Mouse (Mus musculus) myocyte (in vitro differentiated cells): Measurements from ENCODE around the gene Tnfrsf8. TPM values are rescaled to one million over a fixed set of nuclear protein-coding genes. Genes with fewer than 3 reads are reported as not detected.

Experiments used
- H3K27me3 ChIP-seq: one replicate; pipeline ENCODE4 v1.6.1; 2011; ENCODE audit not compliant: control insufficient read depth, insufficient read depth, insufficient read length
- H3K36me3 ChIP-seq: one replicate; pipeline ENCODE4 v1.6.1; 2011; ENCODE audit not compliant: control insufficient read depth, insufficient read depth
- H3K4me2 ChIP-seq: one replicate; pipeline ENCODE4 v1.6.1; 2011; ENCODE audit warnings: low read depth, control low read depth
- H3K4me3 ChIP-seq: one replicate; pipeline ENCODE4 v1.5.1; 2011; ENCODE audit warnings: mild to moderate bottlenecking, control low read depth, moderate library complexity
- H3K79me2 ChIP-seq: one replicate; pipeline ENCODE4 v1.6.1; 2011; ENCODE audit not compliant: control insufficient read depth, insufficient read depth
- H3ac ChIP-seq: one replicate; pipeline ENCODE4 v1.6.1; 2011; ENCODE audit not compliant: control insufficient read depth, insufficient read length
- CEBPB ChIP-seq: IDR thresholded peaks from 2 replicates; pipeline ENCODE4 v1.6.1; 2011; ENCODE audit warnings: mild to moderate bottlenecking, moderate library complexity; ENCODE audit not compliant: poor library complexity, insufficient read depth, severe bottlenecking
- E2F4 ChIP-seq: IDR thresholded peaks from one replicate; pipeline ENCODE4 v1.6.1; 2011; ENCODE audit warnings: mild to moderate bottlenecking, control low read depth, moderate library complexity; ENCODE audit not compliant: insufficient read depth
- MAX ChIP-seq: IDR thresholded peaks from one replicate; pipeline ENCODE4 v1.6.1; 2011; ENCODE audit warnings: low read depth, mild to moderate bottlenecking, control low read depth
- MYOD1 ChIP-seq, 3 experiments: IDR thresholded peaks; one replicate each; pipeline ENCODE4 v1.6.1; 2011; ENCODE audit warnings: control low read depth in 2 of 3, low read depth in 2 of 3, mild to moderate bottlenecking in 2 of 3, moderate library complexity in 1 of 3; ENCODE audit not compliant: insufficient read length in 2 of 3, control insufficient read depth in 1 of 3
- MYOG ChIP-seq, 3 experiments: IDR thresholded peaks; one replicate each; pipeline ENCODE4 v1.6.1; 2011; ENCODE audit warnings: control low read depth in 2 of 3, low read depth in 2 of 3, mild to moderate bottlenecking in 2 of 3; ENCODE audit not compliant: insufficient read length in 2 of 3, control insufficient read depth in 1 of 3, insufficient read depth in 1 of 3
- POLR2A ChIP-seq: IDR thresholded peaks from one replicate; pipeline ENCODE4 v1.6.1; 2011; ENCODE audit warnings: low read depth, mild to moderate bottlenecking, control low read depth, moderate library complexity; ENCODE audit not compliant: insufficient read length
- POLR2AphosphoS2 ChIP-seq: IDR thresholded peaks from one replicate; pipeline ENCODE4 v1.6.1; 2011; ENCODE audit warnings: low read depth, control low read depth; ENCODE audit not compliant: insufficient read length
- REST ChIP-seq: IDR thresholded peaks from one replicate; pipeline ENCODE4 v1.6.1; 2011; ENCODE audit warnings: mild to moderate bottlenecking, control low read depth, moderate library complexity; ENCODE audit not compliant: insufficient read depth, insufficient read length
- SRF ChIP-seq: IDR thresholded peaks from one replicate; pipeline ENCODE4 v1.6.1; 2011; ENCODE audit warnings: low read depth; ENCODE audit not compliant: control insufficient read depth, insufficient read length
- TCF12 ChIP-seq: IDR thresholded peaks from one replicate; pipeline ENCODE4 v1.6.1; 2011; ENCODE audit warnings: mild to moderate bottlenecking, control low read depth; ENCODE audit not compliant: poor library complexity, insufficient read depth, severe bottlenecking
- TCF3 ChIP-seq: IDR thresholded peaks from one replicate; pipeline ENCODE4 v1.6.1; 2011; ENCODE audit warnings: low read depth, control low read depth; ENCODE audit not compliant: insufficient read length
- USF1 ChIP-seq: IDR thresholded peaks from one replicate; pipeline ENCODE4 v1.6.1; 2011; ENCODE audit warnings: low read depth, mild to moderate bottlenecking, control low read depth, moderate library complexity
- polyA plus RNA-seq: library from polyadenylated mRNA; unstranded; fragments of >200 nt; fragmentation: generic; extraction: Trizol; gene quantifications from one replicate; pipeline ENCODE4 v1.2.1, GENCODE M21; 2012; ENCODE audit warnings: missing spikeins

Gene Tnfrsf8
- polyA plus RNA-seq, 1 experiment = 0.02 TPM

DNA sequence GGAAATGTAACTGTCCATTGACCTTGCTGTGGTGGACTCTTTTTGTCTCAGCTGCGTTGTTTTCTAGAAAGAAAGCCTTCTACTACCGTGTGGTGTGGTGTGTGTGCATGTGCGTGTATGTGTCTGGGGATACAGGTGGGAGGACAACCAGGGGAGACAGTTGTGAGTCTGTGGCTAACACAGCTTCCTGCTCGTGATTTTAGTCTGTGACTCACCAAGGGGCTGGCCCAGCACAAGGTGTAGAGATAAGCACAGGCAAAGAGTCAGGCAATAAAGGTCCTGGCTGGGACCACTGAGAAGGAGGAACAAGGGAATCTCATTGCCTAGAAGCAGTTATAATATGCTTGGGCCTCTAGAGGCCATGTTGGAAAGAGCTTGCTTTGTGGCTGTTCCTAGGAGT is 65.0 kb downstream of the Tnfrsf8 start:
- H3K27me3 ChIP-seq = no peaks in the 10 kb centered on the region
- no peak overlapping the region for H3ac ChIP-seq
- no peaks in the 10 kb centered on the region for H3K36me3 ChIP-seq
- TF ChIP-seq TCF12 (no peak), TCF3 (no peak), REST (no peak), MYOD1 (IDR thresholded peaks at IDR 0.05; ENCODE audit: control insufficient read depth in 1 of 3, insufficient read length in 2 of 3, low read depth in 2 of 3) (no peak), POLR2A (no peak), CEBPB (no peak), SRF (no peak)
- peaks cover 15% of the 10 kb centered on the region for H3K79me2 ChIP-seq
- no peak overlapping the region for H3K4me3 ChIP-seq
- no peak overlapping the region for H3K4me2 ChIP-seq

DNA sequence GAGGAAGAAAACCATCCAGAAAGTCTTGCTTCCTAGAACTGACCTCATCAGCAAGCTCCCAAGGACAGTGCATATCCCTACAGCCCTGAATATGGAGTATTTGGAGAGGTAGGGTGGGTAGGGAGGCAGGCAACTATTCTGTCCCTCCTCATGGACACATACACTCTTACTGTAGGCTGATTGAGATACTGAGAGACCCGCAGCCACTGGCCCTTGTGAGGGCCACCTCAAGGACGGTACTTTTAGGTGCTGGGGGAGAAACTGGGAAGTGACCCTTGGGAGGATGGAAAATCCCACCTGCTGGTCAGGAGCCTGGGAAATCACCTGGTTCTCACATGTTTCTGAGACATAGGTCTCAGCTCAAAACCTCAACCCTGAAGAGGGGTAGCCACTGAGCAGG is 67.4 kb downstream of the Tnfrsf8 start:
- no peak overlapping the region for H3K4me3 ChIP-seq
- H3K4me2 ChIP-seq = no peak overlapping the region
- TF ChIP-seq MYOG (IDR thresholded peaks at IDR 0.05; ENCODE audit: control insufficient read depth in 1 of 3, insufficient read depth in 1 of 3, insufficient read length in 2 of 3, low read depth in 2 of 3) (no peak), MAX (no peak), USF1 (no peak), POLR2A (no peak), E2F4 (no peak), MYOD1 (IDR thresholded peaks at IDR 0.05; ENCODE audit: control insufficient read depth in 1 of 3, insufficient read length in 2 of 3, low read depth in 2 of 3) (no peak), SRF (no peak), TCF3 (no peak), TCF12 (no peak), CEBPB (no peak), REST (no peak)
- H3ac ChIP-seq = no peak overlapping the region
- peaks cover 35% of the 10 kb centered on the region for H3K79me2 ChIP-seq
- H3K27me3 ChIP-seq = no peaks in the 10 kb centered on the region
- no peaks in the 10 kb centered on the region for H3K36me3 ChIP-seq

DNA sequence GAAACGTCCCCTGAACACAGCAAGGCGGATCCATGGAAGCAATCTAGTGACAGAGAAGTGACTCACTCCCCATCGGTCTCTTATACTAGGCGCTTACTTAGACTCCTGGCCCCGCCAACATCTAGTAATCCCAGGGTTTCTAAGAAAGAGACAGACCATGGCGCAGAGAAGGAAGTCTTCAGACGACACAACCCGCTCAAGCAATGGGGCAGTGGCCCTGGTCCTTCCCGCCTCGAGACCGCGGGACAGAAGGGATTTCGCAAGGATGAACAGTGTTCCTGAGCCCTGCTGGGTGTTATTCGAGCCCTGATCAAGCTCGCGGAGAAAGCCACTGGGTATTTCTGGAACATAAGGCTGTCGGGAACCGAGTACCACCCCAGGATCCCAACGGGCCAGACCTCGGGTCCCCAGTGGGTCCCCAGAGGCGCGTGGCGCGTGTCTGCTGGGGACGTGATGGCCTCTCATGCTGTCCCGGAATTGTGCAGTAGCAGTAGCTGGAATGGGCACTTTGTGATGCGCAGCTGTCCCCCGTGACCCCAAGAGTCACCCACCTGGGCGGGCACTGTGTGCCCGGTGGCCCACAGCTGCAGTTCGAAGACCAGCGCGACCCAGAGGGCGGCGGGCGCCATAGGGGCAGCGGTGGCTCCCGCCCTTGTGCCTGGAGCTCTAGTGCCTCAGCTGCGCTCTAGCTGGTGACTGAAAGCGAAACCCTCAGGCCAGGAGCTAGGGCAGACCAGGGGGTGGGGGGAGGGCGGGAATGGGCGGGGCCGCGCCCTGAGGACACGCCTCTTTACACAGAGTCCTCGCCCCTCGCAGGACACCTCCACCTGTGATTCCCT is 68.6 kb downstream of the Tnfrsf8 start, which contains the start of gene Tnfrsf1b:
Tnfrsf1b (minus strand) TSS at position 698 of the 839 bp plus-strand sequence.
- H3K4me3 ChIP-seq = peak within 1 kb of the TSS; percentile 59
- peaks cover 46% of the 10 kb centered on the region for H3K79me2 ChIP-seq
- H3K4me2 ChIP-seq = peak within 1 kb of the TSS; percentile 99
- H3ac ChIP-seq = peak within 1 kb of the TSS; percentile 10
- no peaks in the 10 kb centered on the region for H3K36me3 ChIP-seq
- TF ChIP-seq MYOD1 (IDR thresholded peaks at IDR 0.05; ENCODE audit: control insufficient read depth in 1 of 3, insufficient read length in 2 of 3, low read depth in 2 of 3) (peak in 1 of 3 experiments; percentile 42), POLR2A (peak; percentile 97), REST (peak; percentile 18), CEBPB (peak; percentile 54; the same call in 1 of the 2 replicates), SRF (no peak), POLR2AphosphoS2 (peak; percentile 98), MYOG (IDR thresholded peaks at IDR 0.05; ENCODE audit: control insufficient read depth in 1 of 3, insufficient read depth in 1 of 3, insufficient read length in 2 of 3, low read depth in 2 of 3) (peak in 1 of 3 experiments; percentile 31), E2F4 (no peak)
- H3K27me3 ChIP-seq = no peaks in the 10 kb centered on the region

DNA sequence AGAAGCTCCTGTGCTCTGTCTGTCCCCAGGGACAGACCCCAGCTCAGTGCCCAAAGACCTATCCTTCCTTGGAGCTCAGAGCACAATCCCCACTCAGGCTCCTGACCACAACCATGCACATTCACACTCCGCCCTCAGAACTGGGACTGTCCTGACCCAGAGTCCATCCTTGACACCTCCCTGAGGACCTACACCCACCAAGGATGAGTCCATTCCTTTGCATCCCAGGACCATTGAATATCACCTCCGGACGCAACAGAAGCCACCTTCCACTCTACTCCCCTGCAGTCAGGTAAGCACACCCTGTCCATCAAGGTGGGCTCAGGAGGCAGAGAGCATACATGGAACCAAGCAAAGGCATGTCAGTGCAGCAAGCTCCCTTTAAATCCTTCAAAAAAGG is 69.4 kb downstream of the Tnfrsf8 start:
- TF ChIP-seq POLR2AphosphoS2 (no peak), TCF3 (no peak), CEBPB (no peak), MYOD1 (IDR thresholded peaks at IDR 0.05; ENCODE audit: control insufficient read depth in 1 of 3, insufficient read length in 2 of 3, low read depth in 2 of 3) (no peak), USF1 (no peak), MYOG (IDR thresholded peaks at IDR 0.05; ENCODE audit: control insufficient read depth in 1 of 3, insufficient read depth in 1 of 3, insufficient read length in 2 of 3, low read depth in 2 of 3) (no peak), MAX (no peak), REST (no peak), POLR2A (no peak), SRF (no peak), TCF12 (no peak), E2F4 (no peak)
- no peaks in the 10 kb centered on the region for H3K36me3 ChIP-seq
- H3K79me2 ChIP-seq = peaks cover 50% of the 10 kb centered on the region
- no peak overlapping the region for H3ac ChIP-seq
- peak overlapping the region; percentile 99 for H3K4me2 ChIP-seq
- no peaks in the 10 kb centered on the region for H3K27me3 ChIP-seq
- peak overlapping the region; percentile 59 for H3K4me3 ChIP-seq
